Mouse (Mus musculus): ENCODE measurements at regions not wholly inside any gene's neighbourhood (a gene's known extent, or its start where the extent isn't known, plus 50 kb on each side); places are given as distances from the start of the nearest gene placed in this dataset.

- no peak overlapping the region for H3K4me3 ChIP-seq (ENCODE audit: insufficient read depth, low read length)
- no peak overlapping the region for H3K27ac ChIP-seq (ENCODE audit: insufficient read depth, low read length)
- H3K4me1 ChIP-seq (ENCODE audit: control insufficient read depth, insufficient read depth, low read length): no peaks in the 10 kb centered on the region; the same call in 1 of the 2 replicates
- TF ChIP-seq POLR2A (IDR thresholded peaks at IDR 0.05; ENCODE audit: low read depth, low read length): no peak
- TF ChIP-seq CTCF (IDR thresholded peaks at IDR 0.05; ENCODE audit: borderline replicate concordance, insufficient read depth, low read length): no peak
These were observed 280.4 kb downstream of the Tgfb2 start for GRCm38 (mm10) chr1:186425421-186425820.

GRCm38 (mm10) chr1:186424084-186424483 is 281.7 kb downstream of the Tgfb2 start:
- TF ChIP-seq POLR2A (IDR thresholded peaks at IDR 0.05; ENCODE audit: low read depth, low read length) (no peak), CTCF (IDR thresholded peaks at IDR 0.05; ENCODE audit: borderline replicate concordance, insufficient read depth, low read length) (no peak)
- no peak overlapping the region for H3K4me3 ChIP-seq (ENCODE audit: insufficient read depth, low read length)
- no peak overlapping the region for H3K27ac ChIP-seq (ENCODE audit: insufficient read depth, low read length)
- no peaks in the 10 kb centered on the region; the same call in 1 of the 2 replicates for H3K4me1 ChIP-seq (ENCODE audit: control insufficient read depth, insufficient read depth, low read length)

GRCm38 (mm10) chr1:186417101-186417500 is 288.7 kb downstream of the Tgfb2 start:
- TF ChIP-seq CTCF (IDR thresholded peaks at IDR 0.05; ENCODE audit: borderline replicate concordance, insufficient read depth, low read length) (no peak), POLR2A (IDR thresholded peaks at IDR 0.05; ENCODE audit: low read depth, low read length) (no peak)
- peaks cover 3% of the 10 kb centered on the region for H3K4me1 ChIP-seq (ENCODE audit: control insufficient read depth, insufficient read depth, low read length)
- H3K4me3 ChIP-seq (ENCODE audit: insufficient read depth, low read length): no peak overlapping the region
- H3K27ac ChIP-seq (ENCODE audit: insufficient read depth, low read length): no peak overlapping the region

GRCm38 (mm10) chr1:186415321-186415720 is 290.5 kb downstream of the Tgfb2 start:
- Histone ChIP-seq H3K27ac (ENCODE audit: insufficient read depth, low read length) (no peak overlapping the region), H3K4me3 (ENCODE audit: insufficient read depth, low read length) (no peak overlapping the region), H3K4me1 (ENCODE audit: control insufficient read depth, insufficient read depth, low read length) (peaks cover 3% of the 10 kb centered on the region)
- no peak for TF ChIP-seq CTCF (IDR thresholded peaks at IDR 0.05; ENCODE audit: borderline replicate concordance, insufficient read depth, low read length)
- TF ChIP-seq POLR2A (IDR thresholded peaks at IDR 0.05; ENCODE audit: low read depth, low read length): no peak

- peak overlapping the region; percentile 38; the same call in 1 of the 2 replicates for H3K27ac ChIP-seq (ENCODE audit: insufficient read depth, low read length)
These were observed 291.9 kb downstream of the Tgfb2 start for GRCm38 (mm10) chr1:186413886-186414245.

GRCm38 (mm10) chr1:186413064-186413885 is 292.5 kb downstream of the Tgfb2 start:
- TF ChIP-seq CTCF (IDR thresholded peaks at IDR 0.05; ENCODE audit: borderline replicate concordance, insufficient read depth, low read length) (no peak), POLR2A (IDR thresholded peaks at IDR 0.05; ENCODE audit: low read depth, low read length) (no peak)
- Histone ChIP-seq H3K27ac (ENCODE audit: insufficient read depth, low read length) (peak overlapping the region; percentile 38; the same call in 1 of the 2 replicates), H3K4me3 (ENCODE audit: insufficient read depth, low read length) (no peak overlapping the region), H3K4me1 (ENCODE audit: control insufficient read depth, insufficient read depth, low read length) (peaks cover 3% of the 10 kb centered on the region; the same call in 1 of the 2 replicates)

More at GRCm38 (mm10) chr1:186413886-186414245, 291.9 kb downstream of the Tgfb2 start:
- Histone ChIP-seq H3K4me3 (ENCODE audit: insufficient read depth, low read length) (no peak overlapping the region), H3K4me1 (ENCODE audit: control insufficient read depth, insufficient read depth, low read length) (peaks cover 3% of the 10 kb centered on the region; the same call in 1 of the 2 replicates)
- TF ChIP-seq POLR2A (IDR thresholded peaks at IDR 0.05; ENCODE audit: low read depth, low read length): no peak
- no peak for TF ChIP-seq CTCF (IDR thresholded peaks at IDR 0.05; ENCODE audit: borderline replicate concordance, insufficient read depth, low read length)

- Histone ChIP-seq H3K4me1 (ENCODE audit: control insufficient read depth, insufficient read depth, low read length) (peaks cover 3% of the 10 kb centered on the region; the same call in 1 of the 2 replicates), H3K4me3 (ENCODE audit: insufficient read depth, low read length) (no peak overlapping the region), H3K27ac (ENCODE audit: insufficient read depth, low read length) (no peak overlapping the region)
- no peak for TF ChIP-seq POLR2A (IDR thresholded peaks at IDR 0.05; ENCODE audit: low read depth, low read length)
- no peak for TF ChIP-seq CTCF (IDR thresholded peaks at IDR 0.05; ENCODE audit: borderline replicate concordance, insufficient read depth, low read length)
These were observed 293.5 kb downstream of the Tgfb2 start for GRCm38 (mm10) chr1:186412296-186412695.

GRCm38 (mm10) chr1:186408986-186409441 is 291.9 kb upstream of the Lyplal1 start:
- no peak overlapping the region for H3K27ac ChIP-seq (ENCODE audit: insufficient read depth, low read length)
- TF ChIP-seq POLR2A (IDR thresholded peaks at IDR 0.05; ENCODE audit: low read depth, low read length) (no peak), CTCF (IDR thresholded peaks at IDR 0.05; ENCODE audit: borderline replicate concordance, insufficient read depth, low read length) (no peak)
- no peak overlapping the region for H3K4me3 ChIP-seq (ENCODE audit: insufficient read depth, low read length)
- peaks cover 3% of the 10 kb centered on the region; the same call in 1 of the 2 replicates for H3K4me1 ChIP-seq (ENCODE audit: control insufficient read depth, insufficient read depth, low read length)

GRCm38 (mm10) chr1:186407656-186408055 is 290.5 kb upstream of the Lyplal1 start:
- H3K27ac ChIP-seq (ENCODE audit: insufficient read depth, low read length): no peak overlapping the region
- H3K4me3 ChIP-seq (ENCODE audit: insufficient read depth, low read length): no peak overlapping the region
- no peaks in the 10 kb centered on the region for H3K4me1 ChIP-seq (ENCODE audit: control insufficient read depth, insufficient read depth, low read length)
- no peak for TF ChIP-seq POLR2A (IDR thresholded peaks at IDR 0.05; ENCODE audit: low read depth, low read length)
- no peak for TF ChIP-seq CTCF (IDR thresholded peaks at IDR 0.05; ENCODE audit: borderline replicate concordance, insufficient read depth, low read length)

GRCm38 (mm10) chr1:186405693-186406092 is 288.6 kb upstream of the Lyplal1 start:
- Histone ChIP-seq H3K27ac (ENCODE audit: insufficient read depth, low read length) (no peak overlapping the region), H3K4me1 (ENCODE audit: control insufficient read depth, insufficient read depth, low read length) (no peaks in the 10 kb centered on the region), H3K4me3 (ENCODE audit: insufficient read depth, low read length) (no peak overlapping the region)
- TF ChIP-seq CTCF (IDR thresholded peaks at IDR 0.05; ENCODE audit: borderline replicate concordance, insufficient read depth, low read length): no peak
- TF ChIP-seq POLR2A (IDR thresholded peaks at IDR 0.05; ENCODE audit: low read depth, low read length): no peak

Measured in embryonic fibroblast, embryonic 13.5 days (primary cell).